ENCODE assay signal across 23 mouse cellular contexts in genomic region chr3:145307209-145307608, GRCm38 (mm10). TPM values are rescaled to one million over a fixed set of nuclear protein-coding genes. Genes with fewer than 3 reads are reported as not detected.
DNase-seq lines count a peak whose midpoint lies in the region; ATAC-seq and TF ChIP-seq lines count a peak whose summit lies in the region.
"Had no signal": no experiment of that assay in that cellular context is flagged by ENCODE, and none has a peak within 500 bp of the region (broad histone marks: within the 10 kb centered on the region; RNA-seq: fewer than 3 reads in every experiment).

No protein-coding gene starts in this region.

- H3K4me3 ChIP-seq in C2C12 (ENCODE audit: insufficient read depth, poor library complexity, severe bottlenecking), result no peak overlapping the region
- H3K4me3 ChIP-seq in intestine, embryonic 15.5 days (replicated peaks), result no peak overlapping the region
- H3K4me3 ChIP-seq: erythroblast, embryonic 14.5 days had no signal

- no peak overlapping the region for H3K27ac ChIP-seq in intestine, embryonic 15.5 days

- no peaks in the 10 kb centered on the region for H3K79me3 ChIP-seq in C2C12 (ENCODE audit: low read depth)

- H3K9ac ChIP-seq in intestine, embryonic 15.5 days, result no peak overlapping the region

- H3K27me3 ChIP-seq in C2C12 (ENCODE audit: control insufficient read depth, insufficient read depth, insufficient read length), result no peaks in the 10 kb centered on the region
- H3K27me3 ChIP-seq in intestine, embryonic 15.5 days (replicated peaks), result no peaks in the 10 kb centered on the region

- H3K36me3 ChIP-seq in C2C12 (ENCODE audit: control insufficient read depth, insufficient read depth), result no peaks in the 10 kb centered on the region
- no peaks in the 10 kb centered on the region for H3K36me3 ChIP-seq in intestine, embryonic 15.5 days
- H3K36me3 ChIP-seq: G1E had no signal

- no peak for ATAC-seq in intestine, embryonic 15.5 days
- ATAC-seq: CD4-positive, CD25-positive, alpha-beta regulatory T cell, adult 4 months; forebrain, embryonic 14.5 days; inflammation-experienced regulatory T-cells, adult 6 months; midbrain, embryonic 16.5 days had no signal

- no peaks in the 10 kb centered on the region for H3K9me3 ChIP-seq in intestine, embryonic 15.5 days
- H3K9me3 ChIP-seq: G1E had no signal

- no peak overlapping the region for H3K4me2 ChIP-seq in intestine, embryonic 15.5 days (replicated peaks)
- H3K4me2 ChIP-seq: heart, embryonic 11.5 days; liver, embryonic 11.5 days had no signal

- no peak overlapping the region for H3ac ChIP-seq in C2C12 (ENCODE audit: control insufficient read depth, insufficient read length, low read depth)

- no peak for TF ChIP-seq CTCF in C2C12 (IDR thresholded peaks at IDR 0.05; ENCODE audit: control insufficient read depth, insufficient read depth, insufficient read length)

- 76% methylated on average over 3 of the region's 3 CpGs for WGBS in intestine, embryonic 15.5 days

- DNase-seq in 3134 (ENCODE audit: extremely low read depth, insufficient read length, low spot score) (peak; percentile 17), adipocyte (ENCODE audit: low spot score) (peak; percentile 5)
- peak; percentile 1 for DNase-seq in induced T-regulatory cell, adult 2 months (ENCODE audit: low read depth)
- DNase-seq in kidney, adult 9 months, result no peak
- DNase-seq in spleen, postnatal 4 days (ENCODE audit: low spot score in 2 of 2), result no peak
- DNase-seq: adrenal gland, postnatal 14 days; cerebellum, adult 18-20 months; cerebellum, postnatal 36 days; gastrocnemius, postnatal 36 days; heart, postnatal 10 days; kidney, postnatal 36 days; lung, adult 2 months; thymus, postnatal 25 days had no signal

- H3K4me1 ChIP-seq in intestine, embryonic 15.5 days (replicated peaks), result no peaks in the 10 kb centered on the region

- no peaks in the 10 kb centered on the region for H3K79me2 ChIP-seq in C2C12 (ENCODE audit: control insufficient read depth, insufficient read depth)

TF ChIP-seq in C2C12, 6 proteins besides CTCF, POLR2A, EP300 and RAD21:
- TF ChIP-seq CEBPB (IDR thresholded peaks at IDR 0.05; ENCODE audit: low read depth) (peak; percentile 60), MYOG (IDR thresholded peaks at IDR 0.05; ENCODE audit: control insufficient read depth, extremely low read depth, insufficient read length) (no peak), FOSL1 (IDR thresholded peaks at IDR 0.05; ENCODE audit: insufficient read depth, low read length, poor library complexity, severe bottlenecking) (peak; percentile 27), USF1 (IDR thresholded peaks at IDR 0.05; ENCODE audit: low read depth) (no peak), MAX (IDR thresholded peaks at IDR 0.05) (peak; percentile 9), MYOD1 (IDR thresholded peaks at IDR 0.05; ENCODE audit: control insufficient read depth, insufficient read length, low read depth) (peak; percentile 28)

RNA-seq across cellular contexts. Expression of gene Col24a1, which starts 14.9 kb away (rescaled TPM):
- polyA plus RNA-seq in C2C12 (2012; fragmentation: generic; extraction: Trizol), result 0.01 TPM
- polyA plus RNA-seq in intestine, embryonic 15.5 days (2015; fragmentation: Nextera tagmentation; extraction: Ambion mirVana), result 3.1 and 4.2 TPM in 2 replicates
- polyA plus RNA-seq: CD4-positive, CD25-positive, alpha-beta regulatory T cell, adult 4 months; erythroblast, embryonic 14.5 days; G1E had no signal

Comparison
In these comparisons a context has a peak if more than half of its experiments do, and no peak if none do; other contexts are left out.
1. DNase-seq: peak in 3134 (single experiment), adipocyte (single experiment) and induced T-regulatory cell, adult 2 months (single experiment); none in kidney, adult 9 months (single experiment) and spleen, postnatal 4 days (0 of 2).